Mouse (Mus musculus): ENCODE results near the gene Phc2. TPM values are rescaled to one million over a fixed set of nuclear protein-coding genes. Genes with fewer than 3 reads are reported as not detected.

Gene Phc2
- polyA plus RNA-seq, 1 experiment = 196 TPM

DNA sequence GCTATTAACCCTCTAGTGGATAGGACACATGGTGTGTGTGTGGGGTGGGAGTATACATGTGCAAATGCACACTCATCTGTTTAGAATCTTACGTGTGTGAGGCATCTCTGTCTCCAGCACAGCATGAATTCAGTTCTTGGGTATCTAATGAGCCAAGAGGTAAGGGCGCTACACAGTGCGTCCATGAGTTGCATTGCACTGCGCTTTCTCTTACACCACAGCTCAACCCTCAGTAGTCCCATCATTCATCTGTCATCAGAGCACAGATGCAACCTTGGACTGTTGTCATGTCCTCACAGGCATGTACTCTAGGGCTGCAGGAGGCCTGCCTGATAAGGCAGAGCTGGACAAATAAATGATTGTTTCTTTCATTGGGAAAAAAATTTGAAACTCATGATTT lies 18.0 kb downstream of the Phc2 start:
- DNase-seq (ENCODE audit: low read depth) = no peak
- TF ChIP-seq CTCF (IDR thresholded peaks at IDR 0.05; ENCODE audit: borderline replicate concordance, extremely low read depth, insufficient read depth, insufficient read length) (no peak), POLR2A (IDR thresholded peaks at IDR 0.05; ENCODE audit: borderline replicate concordance, extremely low read depth, insufficient read depth, insufficient read length, poor library complexity, severe bottlenecking) (no peak)

DNA sequence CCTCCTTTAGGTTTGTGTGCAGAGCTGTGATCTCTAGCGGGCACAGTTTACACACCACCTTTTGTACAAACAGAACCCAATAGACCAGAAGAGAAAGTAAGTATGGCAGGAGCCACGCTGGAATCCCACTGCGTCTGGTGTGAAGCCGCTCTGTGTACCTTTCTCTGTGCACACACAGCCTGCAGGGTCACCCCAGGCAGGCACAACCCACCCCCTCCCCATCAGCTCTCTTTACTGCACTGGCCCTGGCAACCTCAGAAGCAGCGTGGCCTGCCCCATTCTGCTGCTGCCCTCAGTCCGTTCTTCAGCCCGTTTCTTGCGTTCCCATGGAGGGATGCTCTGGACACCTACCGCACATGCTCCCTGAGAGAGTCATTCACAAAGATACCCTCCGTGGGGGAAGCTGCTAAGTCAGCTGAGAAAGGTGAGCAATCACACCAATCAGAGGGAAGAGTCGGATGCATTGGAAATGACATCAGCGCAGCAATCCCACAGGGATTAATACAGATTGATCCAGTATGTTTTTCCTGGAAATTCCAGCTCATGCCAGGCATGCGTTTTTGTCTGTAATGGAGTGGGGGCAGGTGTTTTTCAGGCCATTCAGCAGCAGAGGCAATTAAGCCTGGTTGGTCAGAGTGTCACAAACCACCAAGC lies 24.2 kb downstream of the Phc2 start:
- DNase-seq (ENCODE audit: low read depth) = peak; percentile 77
- TF ChIP-seq POLR2A (IDR thresholded peaks at IDR 0.05; ENCODE audit: borderline replicate concordance, extremely low read depth, insufficient read depth, insufficient read length, poor library complexity, severe bottlenecking) (no peak), CTCF (IDR thresholded peaks at IDR 0.05; ENCODE audit: borderline replicate concordance, extremely low read depth, insufficient read depth, insufficient read length) (no peak)

- TF ChIP-seq POLR2A (IDR thresholded peaks at IDR 0.05; ENCODE audit: borderline replicate concordance, extremely low read depth, insufficient read depth, insufficient read length, poor library complexity, severe bottlenecking) (no peak), CTCF (IDR thresholded peaks at IDR 0.05; ENCODE audit: borderline replicate concordance, extremely low read depth, insufficient read depth, insufficient read length) (peak; percentile 45)
- DNase-seq (ENCODE audit: low read depth) = no peak
Measured at GRCm38 (mm10) chr4:128681126-128681525, 26.6 kb downstream of the Phc2 start.

DNA sequence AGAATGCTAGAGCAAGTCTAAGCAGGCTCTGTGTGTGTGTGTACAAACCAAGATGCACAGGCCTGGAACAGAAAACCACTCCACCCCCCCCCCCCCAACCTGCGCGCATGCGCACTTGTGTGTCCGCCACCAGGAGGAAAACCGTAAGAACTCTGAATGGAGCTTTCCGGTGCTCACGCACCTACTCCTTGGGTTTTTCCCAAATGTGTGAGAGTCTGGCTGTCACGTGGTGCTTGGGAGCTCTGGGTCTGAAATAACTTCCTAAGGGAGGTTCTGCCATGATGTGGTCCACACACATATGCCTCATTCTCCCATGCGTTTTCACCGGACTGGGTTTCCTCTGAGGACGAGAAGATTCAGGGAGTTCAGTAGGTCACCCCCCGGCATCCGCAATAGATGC lies 27.8 kb downstream of the Phc2 start:
- TF ChIP-seq POLR2A (IDR thresholded peaks at IDR 0.05; ENCODE audit: borderline replicate concordance, extremely low read depth, insufficient read depth, insufficient read length, poor library complexity, severe bottlenecking) = no peak

DNA sequence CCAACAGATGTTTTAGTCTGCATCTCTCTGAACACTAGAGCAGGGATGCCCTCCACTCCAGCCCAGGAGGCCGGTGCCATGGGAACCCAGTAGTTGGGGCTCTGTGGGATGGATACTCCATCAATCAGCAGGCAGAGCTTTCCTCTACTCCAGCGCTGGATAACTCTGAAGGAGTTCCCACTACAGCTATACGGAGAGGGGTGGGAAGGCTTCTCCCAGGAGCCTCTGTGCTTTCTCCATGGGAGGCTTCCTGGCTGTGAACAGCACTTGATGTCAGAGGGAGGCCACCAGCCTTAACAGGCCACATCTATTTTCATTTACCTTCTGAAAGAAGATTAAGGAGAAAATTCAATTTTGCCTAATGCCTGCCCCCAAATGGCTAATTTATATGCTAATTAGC lies 29.2 kb downstream of the Phc2 start:
- TF ChIP-seq CTCF (IDR thresholded peaks at IDR 0.05; ENCODE audit: borderline replicate concordance, extremely low read depth, insufficient read depth, insufficient read length) = no peak
- no peak for TF ChIP-seq POLR2A (IDR thresholded peaks at IDR 0.05; ENCODE audit: borderline replicate concordance, extremely low read depth, insufficient read depth, insufficient read length, poor library complexity, severe bottlenecking)
- DNase-seq (ENCODE audit: low read depth) = no peak

More for the DNA sequence above, 27.8 kb downstream of the Phc2 start:
- DNase-seq (ENCODE audit: low read depth) = no peak

- DNase-seq (ENCODE audit: low read depth) = no peak
- TF ChIP-seq CTCF (IDR thresholded peaks at IDR 0.05; ENCODE audit: borderline replicate concordance, extremely low read depth, insufficient read depth, insufficient read length) (no peak), POLR2A (IDR thresholded peaks at IDR 0.05; ENCODE audit: borderline replicate concordance, extremely low read depth, insufficient read depth, insufficient read length, poor library complexity, severe bottlenecking) (no peak)
Measured at GRCm38 (mm10) chr4:128684108-128684507, 29.6 kb downstream of the Phc2 start.

DNA sequence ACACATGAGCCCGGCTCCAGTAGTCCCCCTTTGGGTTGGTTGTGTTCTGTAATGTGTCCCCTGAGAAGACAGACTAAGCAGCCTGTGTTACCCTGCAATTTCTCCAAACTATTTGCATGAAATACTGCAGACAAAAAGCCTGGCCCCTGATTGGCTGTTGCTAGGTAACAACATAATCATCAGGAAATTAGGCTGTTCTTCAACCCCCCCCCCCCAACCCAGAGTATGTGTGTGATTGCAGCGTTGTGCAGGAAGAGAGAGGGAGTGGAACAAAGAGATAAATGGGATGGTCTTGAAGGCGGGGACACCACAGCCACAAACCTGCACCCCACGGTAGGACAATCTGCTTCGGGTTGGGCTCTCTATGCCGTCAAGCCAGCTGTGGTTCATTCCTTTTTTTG lies 34.0 kb downstream of the Phc2 start:
- DNase-seq (ENCODE audit: low read depth) = peak; percentile 93
- TF ChIP-seq CTCF (IDR thresholded peaks at IDR 0.05; ENCODE audit: borderline replicate concordance, extremely low read depth, insufficient read depth, insufficient read length) = no peak
- TF ChIP-seq POLR2A (IDR thresholded peaks at IDR 0.05; ENCODE audit: borderline replicate concordance, extremely low read depth, insufficient read depth, insufficient read length, poor library complexity, severe bottlenecking) = peak; percentile 23; the same call in 1 of the 2 replicates

DNA sequence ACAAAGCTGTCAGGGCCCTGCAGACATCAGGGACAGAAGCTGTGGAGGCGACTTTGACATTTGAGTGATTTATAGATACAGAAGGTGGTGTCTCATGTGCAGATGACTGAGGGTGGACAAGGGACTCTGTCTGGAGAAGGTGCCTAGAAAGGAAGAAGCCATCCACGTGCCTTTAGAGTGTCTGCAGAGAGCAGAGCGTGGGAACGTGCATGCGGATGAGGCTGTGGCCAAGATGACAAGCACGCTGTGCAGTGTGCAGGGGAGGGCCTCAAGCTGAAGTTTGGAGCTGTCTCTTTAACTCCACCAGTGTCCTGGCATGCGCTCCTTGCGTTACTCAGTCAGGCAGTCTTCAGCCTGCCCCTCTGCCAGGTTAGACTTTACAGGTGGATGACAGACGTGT lies 34.5 kb downstream of the Phc2 start:
- peak; percentile 47 for DNase-seq (ENCODE audit: low read depth)
- no peak for TF ChIP-seq POLR2A (IDR thresholded peaks at IDR 0.05; ENCODE audit: borderline replicate concordance, extremely low read depth, insufficient read depth, insufficient read length, poor library complexity, severe bottlenecking)
- TF ChIP-seq CTCF (IDR thresholded peaks at IDR 0.05; ENCODE audit: borderline replicate concordance, extremely low read depth, insufficient read depth, insufficient read length) = no peak

DNA sequence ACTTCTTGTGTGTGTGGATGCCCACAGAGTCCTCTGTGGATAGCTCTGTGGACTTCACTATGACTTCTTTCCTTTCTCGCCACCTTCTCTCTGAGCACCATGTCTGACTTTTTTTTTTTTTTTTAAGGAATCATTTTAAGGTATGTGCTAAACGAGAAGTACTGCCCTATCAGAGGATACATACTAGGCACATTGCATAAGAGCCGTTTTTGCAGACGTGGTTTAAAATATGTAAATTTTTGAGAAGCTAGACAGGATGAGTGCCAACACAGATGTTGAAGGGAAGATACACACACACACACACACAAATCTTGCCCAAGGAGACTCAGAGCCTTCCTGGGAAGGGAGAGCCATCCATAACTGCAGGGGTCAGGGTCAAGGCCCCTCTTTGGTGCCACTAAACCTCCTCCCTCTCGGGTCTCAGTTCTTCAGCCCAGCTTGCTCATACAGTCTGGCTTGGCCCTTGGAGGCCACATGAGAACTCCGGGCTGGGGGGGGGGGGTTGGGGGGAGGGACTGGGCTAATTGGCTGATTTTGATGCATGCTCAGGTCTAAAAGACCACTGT lies 35.3 kb downstream of the Phc2 start:
- no peak for TF ChIP-seq CTCF (IDR thresholded peaks at IDR 0.05; ENCODE audit: borderline replicate concordance, extremely low read depth, insufficient read depth, insufficient read length)
- no peak for TF ChIP-seq POLR2A (IDR thresholded peaks at IDR 0.05; ENCODE audit: borderline replicate concordance, extremely low read depth, insufficient read depth, insufficient read length, poor library complexity, severe bottlenecking)

GRCm38 (mm10) chr4:128691195-128691594 lies 36.7 kb downstream of the Phc2 start:
- DNase-seq (ENCODE audit: low read depth) = no peak
- TF ChIP-seq CTCF (IDR thresholded peaks at IDR 0.05; ENCODE audit: borderline replicate concordance, extremely low read depth, insufficient read depth, insufficient read length) (no peak), POLR2A (IDR thresholded peaks at IDR 0.05; ENCODE audit: borderline replicate concordance, extremely low read depth, insufficient read depth, insufficient read length, poor library complexity, severe bottlenecking) (no peak)

More for the DNA sequence above, 35.3 kb downstream of the Phc2 start:
- DNase-seq (ENCODE audit: low read depth) = no peak

- peak; percentile 81 for DNase-seq (ENCODE audit: low read depth)
- TF ChIP-seq POLR2A (IDR thresholded peaks at IDR 0.05; ENCODE audit: borderline replicate concordance, extremely low read depth, insufficient read depth, insufficient read length, poor library complexity, severe bottlenecking) (no peak), CTCF (IDR thresholded peaks at IDR 0.05; ENCODE audit: borderline replicate concordance, extremely low read depth, insufficient read depth, insufficient read length) (no peak)
Measured at GRCm38 (mm10) chr4:128692149-128692925, 37.8 kb downstream of the Phc2 start.
